Mouse (Mus musculus) midbrain, embryonic 10.5 days (tissue): ENCODE results near the gene Btbd35f28. TPM values are rescaled to one million over a fixed set of nuclear protein-coding genes. Genes with fewer than 3 reads are reported as not detected.
"Not testable (repeated sequence)": the region's sequence is repeated elsewhere in the genome, so short reads cannot be mapped to it uniquely, and the experiment has no call there.

ENCODE experiments used
- DNase-seq: peaks from one replicate; pipeline ENCODE4 v3.0.0-alpha.2; 2017; ENCODE audit warnings: low spot score
- H3K27ac ChIP-seq: fragments of 300-500 bp; sonication (generic); replicated peaks from 2 replicates; pipeline ENCODE4 v1.5.1; 2016; ENCODE audit warnings: mild to moderate bottlenecking
- H3K27me3 ChIP-seq: fragments of 300-500 bp; sonication (generic); 2 replicates; pipeline ENCODE4 v1.6.1; 2016; ENCODE audit warnings: low read depth, mild to moderate bottlenecking; ENCODE audit not compliant: poor library complexity, severe bottlenecking
- H3K36me3 ChIP-seq: fragments of 300-500 bp; sonication (generic); 2 replicates; pipeline ENCODE4 v1.6.1; 2016; ENCODE audit warnings: mild to moderate bottlenecking, moderate library complexity
- H3K4me1 ChIP-seq: fragments of 300-500 bp; sonication (generic); 2 replicates; pipeline ENCODE4 v1.6.1; 2016
- H3K4me3 ChIP-seq: fragments of 300-500 bp; sonication (generic); 2 replicates; pipeline ENCODE4 v1.5.1; 2016; ENCODE audit warnings: mild to moderate bottlenecking, moderate library complexity
- H3K9me3 ChIP-seq: fragments of 300-500 bp; sonication (generic); replicated peaks from 2 replicates; pipeline ENCODE4 v1.6.1; 2016; ENCODE audit warnings: mild to moderate bottlenecking
- WGBS: fragments of 180-500 bp; shearing (Covaris S2); methylation state at CpG from one replicate; pipeline ENCODE4 v1.1.7; 2016; 5-methylcytosine and 5-hydroxymethylcytosine counted together
- polyA plus RNA-seq: library from polyadenylated mRNA; unstranded; fragments of >200 nt; fragmentation: Nextera tagmentation; extraction: Ambion mirVana; gene quantifications from 2 replicates; pipeline ENCODE4 v1.2.1, GENCODE M21; 2016

Btbd35f28 gene
- not detected in 2 replicates for polyA plus RNA-seq

- not testable (repeated sequence) for H3K27ac ChIP-seq, H3K4me1 ChIP-seq, H3K9me3 ChIP-seq, DNase-seq, H3K4me3 ChIP-seq, H3K27me3 ChIP-seq, H3K36me3 ChIP-seq
- 50% methylated on average over 1 of the region's 2 CpGs for WGBS
Observed at GRCm38 (mm10) chrX:4196276-4196675, at the start of gene Btbd35f28. Btbd35f28 (plus strand) TSS chrX:4196576.

Other genes with a start within 250 kb of the Btbd35f28 start
- gene Btbd35f16, start 239.6 kb upstream of the Btbd35f28 start, polyA plus RNA-seq, result not detected in 2 replicates
- gene Btbd35f3, start 158.9 kb upstream of the Btbd35f28 start, polyA plus RNA-seq, result not detected in 2 replicates
- not detected in 2 replicates for gene Btbd35f20, start 94.7 kb downstream of the Btbd35f28 start, polyA plus RNA-seq
- not detected in 2 replicates for gene Btbd35f17, start 174.1 kb downstream of the Btbd35f28 start, polyA plus RNA-seq